Mouse (Mus musculus) right cerebral cortex, postnatal 4 days (tissue): Measurements from ENCODE around the gene Erc2.

Source experiments
- DNase-seq: peaks from one replicate; pipeline ENCODE4 v3.0.0-alpha.2; 2022

The Erc2 gene

DNA sequence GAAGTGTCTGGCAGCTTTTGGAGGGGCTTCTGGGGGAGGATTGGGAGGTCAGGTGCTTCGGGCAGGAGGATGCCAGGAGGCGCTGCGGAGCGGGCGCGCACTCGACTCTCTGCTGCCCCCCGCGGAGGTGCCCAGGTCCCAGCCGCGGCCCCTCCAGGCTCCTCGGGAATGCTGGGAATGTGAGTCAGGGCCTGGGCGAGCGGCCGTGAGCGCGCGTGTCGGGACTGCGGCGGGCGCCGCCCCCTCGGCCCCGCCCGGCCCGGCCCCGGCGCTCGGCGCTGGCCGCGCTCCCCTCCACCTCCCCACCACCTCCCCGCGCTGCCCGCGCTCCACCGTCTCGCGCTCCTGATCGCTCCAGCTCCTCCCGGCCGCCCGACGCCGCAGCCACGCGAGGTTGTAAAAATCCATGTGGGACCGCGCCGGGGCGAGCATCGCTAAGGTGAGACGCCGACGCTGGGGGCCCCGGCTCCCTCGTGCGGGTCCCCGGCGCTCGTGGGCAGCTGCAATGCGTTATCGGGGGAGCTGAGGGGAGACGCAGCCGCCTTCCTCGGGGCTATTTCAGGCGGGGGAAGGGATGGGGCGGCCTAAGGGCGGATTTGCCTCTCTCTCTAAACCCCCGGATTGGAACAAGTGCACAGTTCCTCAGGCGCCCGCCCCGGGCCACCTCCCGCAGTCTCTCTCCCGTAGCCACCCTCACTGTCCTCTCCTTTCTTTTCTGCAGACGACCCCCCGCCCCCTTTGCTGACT, at the start of gene Erc2:
Gene Erc2 (plus strand): TSS at position 253 of the 747 bp plus-strand sequence.
- DNase-seq = peak; percentile 89

- DNase-seq = no peak
Measured at GRCm38 (mm10) chr14:27578443-27578842, 43.8 kb upstream of the Erc2 start.

DNA sequence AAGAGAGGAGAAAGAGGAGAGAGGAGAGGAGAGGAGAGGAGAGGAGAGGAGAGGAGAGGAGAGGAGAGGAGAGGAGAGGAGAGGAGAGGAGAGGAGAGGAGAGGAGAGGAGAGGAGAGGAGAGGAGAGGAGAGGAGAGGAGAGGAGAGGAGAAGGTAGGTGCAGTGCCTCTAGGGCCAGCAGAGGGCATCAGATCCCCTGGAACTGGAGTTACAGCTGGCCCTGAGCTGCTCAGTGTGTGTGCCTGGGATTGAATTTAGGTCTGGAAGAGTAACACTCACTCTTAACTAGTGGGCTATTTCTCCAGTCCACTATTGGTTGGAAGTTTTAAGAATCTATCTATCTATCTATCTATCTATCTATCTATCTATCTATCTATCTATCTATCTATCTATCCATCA, 32.6 kb upstream of the Erc2 start:
- DNase-seq = peak; percentile 33

- no peak for DNase-seq
Measured at GRCm38 (mm10) chr14:27592163-27592562, 30.1 kb upstream of the Erc2 start.

GRCm38 (mm10) chr14:27596265-27596664, 26.0 kb upstream of the Erc2 start:
- DNase-seq = peak; percentile 65

- DNase-seq = no peak
Measured at GRCm38 (mm10) chr14:27602136-27602535, 20.1 kb upstream of the Erc2 start.

DNA sequence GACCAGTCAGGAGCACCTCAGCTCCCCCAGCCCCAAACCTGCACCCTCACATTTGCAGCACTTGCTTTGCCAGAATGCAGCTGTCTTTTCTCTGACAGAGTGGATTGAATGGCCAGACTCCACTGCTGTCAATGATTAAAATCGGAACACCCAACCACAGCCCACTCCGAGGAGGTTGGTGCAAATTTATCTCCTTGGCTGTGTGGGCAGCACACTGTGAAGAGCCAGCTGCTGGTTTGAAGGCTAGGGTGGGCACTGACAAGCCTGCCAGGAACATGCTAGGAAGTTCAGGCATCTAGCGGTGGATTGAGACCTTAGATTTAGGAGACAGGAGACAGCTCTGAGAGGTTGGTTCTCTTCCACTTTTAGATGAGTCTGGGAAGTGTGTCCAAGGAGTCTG, 14.8 kb upstream of the Erc2 start:
- DNase-seq = no peak

DNA sequence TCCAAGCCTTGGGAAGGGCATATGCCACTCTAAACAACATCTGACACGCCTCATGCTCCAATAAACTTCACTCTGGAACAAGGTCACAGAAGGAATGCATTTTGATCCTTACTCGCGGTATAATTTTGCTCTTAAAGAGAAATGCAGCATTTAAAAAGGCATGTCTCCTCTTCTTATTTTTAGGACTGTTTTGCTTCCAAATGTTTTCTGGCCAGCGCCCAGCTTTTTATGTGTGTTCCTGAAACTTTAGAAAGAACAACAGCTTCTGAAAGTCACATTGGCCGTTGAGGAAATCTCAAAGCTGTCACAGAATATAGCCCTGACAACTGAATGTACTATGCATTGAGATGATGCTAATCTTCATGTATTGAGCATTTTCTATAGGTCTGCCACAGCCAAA, 8.5 kb upstream of the Erc2 start:
- DNase-seq = peak; percentile 51

DNA sequence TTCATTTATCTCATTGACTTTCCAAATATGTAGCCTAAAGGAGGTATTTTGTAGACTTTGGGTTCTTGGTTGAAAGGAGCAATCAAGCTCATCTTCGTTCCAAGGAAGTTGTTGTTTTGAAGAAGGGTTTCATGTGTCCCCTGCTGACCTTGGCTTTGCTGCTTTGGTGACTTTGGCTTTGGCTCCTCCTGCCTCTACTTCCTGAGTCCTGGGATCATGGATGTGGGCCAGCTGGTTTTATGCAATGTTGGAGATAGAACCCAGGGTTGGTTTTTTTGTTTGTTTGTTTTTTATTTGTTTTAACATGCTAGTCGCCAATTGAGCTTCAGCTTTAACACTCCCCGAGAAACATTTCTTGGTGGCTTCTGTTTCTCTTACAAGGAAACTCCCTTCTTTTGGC, 4.9 kb upstream of the Erc2 start:
- DNase-seq = no peak

DNA sequence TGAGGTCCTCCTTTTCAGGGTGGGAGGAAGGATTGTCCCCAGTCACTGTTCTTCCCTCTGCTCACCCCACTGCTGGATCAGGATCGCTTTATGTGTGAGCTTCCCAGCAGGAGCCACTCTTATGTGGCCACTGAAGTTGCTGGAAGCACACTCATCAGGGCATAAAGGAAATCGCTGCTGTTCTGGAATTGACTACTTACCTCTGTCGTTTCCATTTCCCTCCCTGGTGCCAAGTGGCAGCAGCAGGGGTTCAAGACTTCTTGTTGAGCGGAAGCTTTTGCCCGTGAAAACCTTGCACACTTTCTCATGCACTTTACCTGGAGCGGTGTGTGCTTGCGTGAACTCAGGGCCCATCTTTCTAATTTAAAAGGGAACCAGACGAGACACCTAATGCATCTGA, 652 bp upstream of the Erc2 start:
- no peak for DNase-seq

GRCm38 (mm10) chr14:27622923-27623219, 643 bp downstream of the Erc2 start:
- no peak for DNase-seq

DNA sequence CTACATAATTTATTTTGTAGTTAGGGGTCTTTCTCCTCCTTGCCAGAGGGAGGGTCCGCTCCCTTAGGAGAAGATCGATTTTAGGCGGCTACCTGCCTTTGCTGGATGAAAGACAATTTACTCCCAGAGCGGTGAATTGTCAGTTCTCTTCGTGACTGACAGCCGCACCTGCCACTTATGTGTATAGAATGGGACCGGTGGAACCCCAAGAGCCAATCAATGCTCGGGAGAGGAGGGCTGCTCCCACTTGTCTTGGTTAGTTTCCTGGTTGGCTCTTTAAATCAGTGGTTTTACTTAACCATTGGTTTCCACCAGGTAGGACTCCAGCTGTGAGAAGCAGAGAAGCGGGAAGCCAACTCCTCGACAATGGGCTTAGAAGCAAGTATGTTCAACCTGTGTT, 1.1 kb downstream of the Erc2 start:
- peak; percentile 68 for DNase-seq

GRCm38 (mm10) chr14:27628701-27629100, 6.5 kb downstream of the Erc2 start:
- DNase-seq = no peak

DNA sequence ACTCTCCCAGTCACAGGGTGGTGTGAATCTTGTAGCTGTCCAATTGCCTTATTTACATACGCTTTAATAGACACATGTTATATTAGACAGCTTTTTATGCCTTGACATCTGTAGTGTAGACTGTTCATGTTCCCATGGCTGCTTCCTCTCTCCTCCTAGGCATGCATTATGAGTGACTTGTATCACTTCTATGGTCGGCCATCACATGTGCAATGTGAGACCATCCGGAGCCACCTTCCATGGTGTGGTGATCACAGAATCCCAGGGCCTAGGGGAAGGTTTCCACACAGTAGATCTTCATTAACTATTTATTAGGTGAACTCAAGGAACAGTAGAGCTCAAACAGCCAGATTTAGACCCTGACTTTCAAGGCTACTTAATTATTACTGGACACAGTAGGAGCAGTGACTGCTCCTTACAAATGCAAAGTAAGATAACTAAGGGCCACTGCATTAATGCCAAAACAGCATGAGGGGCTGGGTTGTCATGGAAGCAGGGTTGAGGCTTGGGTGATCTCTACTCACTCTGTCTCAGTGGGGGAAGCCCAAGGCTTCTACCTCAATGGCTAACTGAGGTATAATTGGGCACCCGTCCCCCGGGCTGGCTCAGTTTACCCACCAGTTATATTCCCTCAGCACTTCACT, 7.3 kb downstream of the Erc2 start:
- no peak for DNase-seq

DNA sequence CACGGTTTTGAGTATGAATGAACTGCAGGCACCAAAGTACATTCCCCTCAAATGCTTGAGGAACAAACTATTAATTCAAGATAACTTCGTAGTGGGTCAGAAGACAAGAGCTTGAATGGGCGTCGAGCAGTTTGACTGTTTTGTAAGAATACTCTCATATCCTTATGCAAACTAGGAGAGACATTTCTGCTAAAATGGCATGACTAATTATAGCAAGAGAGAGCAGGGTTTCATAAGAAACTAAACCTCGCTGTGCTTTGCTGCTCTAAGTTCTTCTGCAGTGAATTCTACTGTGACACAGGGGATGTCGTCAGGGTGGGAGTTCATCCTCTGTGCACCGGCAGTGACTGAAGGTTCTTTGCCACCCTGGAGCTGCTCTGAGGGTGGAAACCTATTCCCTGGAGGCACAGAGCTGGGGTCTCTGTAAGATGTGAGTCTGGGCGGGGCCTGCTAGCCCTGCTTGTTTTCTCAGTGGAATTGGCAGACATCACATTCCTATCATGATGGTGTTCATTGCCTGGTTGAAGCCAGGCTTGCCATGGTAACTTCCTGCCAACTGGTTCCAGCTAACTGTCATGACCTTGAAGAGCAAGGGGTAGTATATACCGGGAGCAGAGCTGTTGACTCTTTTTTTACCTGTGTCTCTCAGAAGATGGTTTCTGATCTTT, 8.9 kb downstream of the Erc2 start:
- no peak for DNase-seq

GRCm38 (mm10) chr14:27634761-27635160, 12.5 kb downstream of the Erc2 start:
- no peak for DNase-seq

GRCm38 (mm10) chr14:27636556-27636955, 14.3 kb downstream of the Erc2 start:
- DNase-seq = no peak

GRCm38 (mm10) chr14:27641382-27641781, 19.2 kb downstream of the Erc2 start:
- DNase-seq = no peak

- DNase-seq = no peak
Measured at GRCm38 (mm10) chr14:27642981-27643380, 20.8 kb downstream of the Erc2 start.

DNA sequence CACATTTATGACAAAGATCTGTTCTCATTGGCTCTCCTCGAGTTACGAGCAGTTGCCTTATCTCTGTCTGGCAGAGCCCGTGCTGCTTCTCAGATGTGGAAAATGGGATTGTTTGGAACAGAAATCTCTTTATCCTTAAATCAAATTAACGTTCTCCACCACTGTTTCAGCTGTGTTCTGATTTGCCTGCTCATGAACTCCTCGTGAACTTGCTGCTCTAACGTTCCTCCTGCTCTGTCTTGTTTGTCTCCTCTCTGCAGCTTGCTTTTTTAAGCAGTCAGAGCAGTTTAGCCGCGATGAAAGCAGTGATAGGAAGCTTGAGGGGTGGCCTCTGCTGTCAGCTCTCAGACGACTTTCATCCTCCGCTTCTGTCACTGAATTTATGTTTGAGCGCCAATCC, 32.4 kb downstream of the Erc2 start:
- no peak for DNase-seq

GRCm38 (mm10) chr14:27658616-27659015, 36.4 kb downstream of the Erc2 start:
- no peak for DNase-seq

DNA sequence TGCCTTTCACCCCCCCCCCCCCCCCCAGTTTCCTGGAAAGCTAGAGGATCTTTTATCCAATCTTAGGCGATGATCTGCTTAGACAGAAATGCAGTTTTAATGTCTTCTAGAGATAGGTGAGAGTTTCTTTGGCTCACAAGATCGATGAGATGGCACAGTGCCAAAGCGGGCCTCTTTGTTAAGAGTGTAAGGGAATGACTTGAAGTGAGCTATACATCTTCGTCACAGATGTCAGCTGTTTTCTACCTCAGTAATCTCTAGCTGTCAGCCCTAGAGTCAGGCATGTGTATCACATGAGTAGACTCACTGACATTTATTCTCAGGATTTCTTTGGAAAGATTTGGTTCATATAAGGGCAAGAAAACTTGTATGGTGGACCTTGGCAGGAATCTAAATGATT, 39.2 kb downstream of the Erc2 start:
- DNase-seq = peak; percentile 42

DNA sequence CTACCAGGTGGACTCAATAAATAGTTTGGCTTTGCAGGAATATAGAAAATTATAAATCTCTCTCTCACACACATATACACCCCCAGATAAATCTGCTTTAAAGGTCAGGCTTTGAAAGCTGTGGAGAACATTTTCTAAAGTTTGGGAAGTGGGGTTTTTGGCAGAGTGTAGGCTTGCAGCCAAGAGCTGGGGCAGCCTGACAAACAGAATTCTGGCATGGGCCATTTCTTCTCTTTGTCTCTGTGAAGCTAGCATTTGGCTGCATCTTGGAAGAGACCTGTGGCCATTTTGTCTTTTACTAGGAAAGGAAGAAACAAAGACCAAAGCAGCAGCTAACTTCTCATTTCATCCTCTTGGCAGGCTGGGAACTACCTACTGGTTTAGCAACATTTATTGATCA, 40.0 kb downstream of the Erc2 start:
- DNase-seq = no peak
